Mouse (Mus musculus): ENCODE data around the gene Pglyrp3. TPM values are rescaled to one million over a fixed set of nuclear protein-coding genes. Genes with fewer than 3 reads are reported as not detected.
A peak's percentile ranks its signal among the peaks of the same experiment; 100 is the strongest.
"Not testable (repeated sequence)": the region's sequence is repeated elsewhere in the genome, so short reads cannot be mapped to it uniquely, and the experiment has no call there.

Pglyrp3 gene
- total RNA-seq (2021), result not detected

- no peak for DNase-seq
Observed at GRCm38 (mm10) chr3:92014283-92014682, at the start of gene Pglyrp3. Gene Pglyrp3 (plus strand): TSS chr3:92014583.

GRCm38 (mm10) chr3:92011001-92011400, 3.4 kb upstream of the Pglyrp3 start:
- DNase-seq, result no peak

GRCm38 (mm10) chr3:92024541-92024940, 10.2 kb downstream of the Pglyrp3 start:
- DNase-seq, result not testable (repeated sequence)

GRCm38 (mm10) chr3:92033203-92033602, 18.8 kb downstream of the Pglyrp3 start:
- no peak for DNase-seq

- no peak for DNase-seq
Observed at GRCm38 (mm10) chr3:92033892-92034291, 19.5 kb downstream of the Pglyrp3 start.

GRCm38 (mm10) chr3:92050382-92051054, 36.1 kb downstream of the Pglyrp3 start:
- DNase-seq, result no peak

- peak; percentile 65 to 66 for DNase-seq
Observed at GRCm38 (mm10) chr3:92080462-92081284, 66.3 kb downstream of the Pglyrp3 start.

Small RNA genes lying within 50 kb of the gene (microRNA-seq; reads per million reads assigned to microRNA genes)
- gene Gm23697 (0 reads per million in 2 experiments), gene Gm25145 (0 reads per million in 2 experiments)

Other genes starting within 250 kb of the Pglyrp3 start
- 1 to 10 TPM; 3.0 to 4.1 TPM for gene Lor, start 68.6 kb downstream of the Pglyrp3 start, total RNA-seq (2021)
- not detected for gene Prr9, start 109.4 kb downstream of the Pglyrp3 start, total RNA-seq (2021)
- not detected for gene Lelp1, start 128.2 kb downstream of the Pglyrp3 start, total RNA-seq (2021)
- not detected for gene Sprr2a1, start 201.2 kb downstream of the Pglyrp3 start, total RNA-seq (2021)
- gene Sprr2a2, start 201.3 kb downstream of the Pglyrp3 start, total RNA-seq (2021), result not detected

All from layer of hippocampus, postnatal 36 days (tissue).